In genomic region chr10:80510273-80510660, GRCm38 (mm10) we compare ENCODE assay signal across 18 mouse cellular contexts. TPM values are rescaled to one million over a fixed set of nuclear protein-coding genes. Genes with fewer than 3 reads are reported as not detected.
DNase-seq lines count a peak whose midpoint lies in the region; ATAC-seq and TF ChIP-seq lines count a peak whose summit lies in the region.
"Had no signal": no experiment of that assay in that cellular context is flagged by ENCODE, and none has a peak within 500 bp of the region (broad histone marks: within the 10 kb centered on the region; RNA-seq: fewer than 3 reads in every experiment).

No protein-coding gene starts in this region.

- peaks cover 10% of the 10 kb centered on the region; the same call in 1 of the 2 replicates for H3K4me1 ChIP-seq in heart, embryonic 11.5 days (ENCODE audit: control insufficient read depth, insufficient read depth, low read length)
- H3K4me1 ChIP-seq in midbrain, embryonic 13.5 days (replicated peaks), result peaks cover 23% of the 10 kb centered on the region
- no peaks in the 10 kb centered on the region for H3K4me1 ChIP-seq in midbrain, postnatal 0 days (ENCODE audit: insufficient read depth, low read length)
- peaks cover 15% of the 10 kb centered on the region; the same call in 1 of the 2 replicates for H3K4me1 ChIP-seq in embryonic facial prominence, embryonic 15.5 days

- no peak for TF ChIP-seq CTCF in midbrain, postnatal 0 days (IDR thresholded peaks at IDR 0.05)

- peaks cover 66% of the 10 kb centered on the region for H3K27me3 ChIP-seq in heart, embryonic 11.5 days (ENCODE audit: control insufficient read depth, insufficient read depth, low read length)
- peaks cover 62% of the 10 kb centered on the region for H3K27me3 ChIP-seq in midbrain, embryonic 13.5 days
- H3K27me3 ChIP-seq in midbrain, postnatal 0 days (ENCODE audit: insufficient read depth, low read length), result peaks cover 31% of the 10 kb centered on the region
- peaks cover 73% of the 10 kb centered on the region for H3K27me3 ChIP-seq in embryonic facial prominence, embryonic 15.5 days
- peaks cover 29% of the 10 kb centered on the region for H3K27me3 ChIP-seq in myocyte (ENCODE audit: control insufficient read depth, insufficient read depth, insufficient read length)

- H3K4me3 ChIP-seq in heart, embryonic 11.5 days (ENCODE audit: low read depth, low read length), result no peak overlapping the region
- H3K4me3 ChIP-seq in midbrain, embryonic 13.5 days (replicated peaks), result no peak overlapping the region
- no peak overlapping the region for H3K4me3 ChIP-seq in midbrain, postnatal 0 days (ENCODE audit: low read depth, low read length)
- H3K4me3 ChIP-seq in embryonic facial prominence, embryonic 15.5 days (replicated peaks), result no peak overlapping the region
- peak overlapping the region; percentile 17 for H3K4me3 ChIP-seq in myocyte

- H3K4me2 ChIP-seq in heart, embryonic 11.5 days, result peak overlapping the region; percentile 75
- H3K4me2 ChIP-seq in midbrain, embryonic 13.5 days (replicated peaks), result no peak overlapping the region
- H3K4me2 ChIP-seq in midbrain, postnatal 0 days (ENCODE audit: low read depth, low read length, poor library complexity, severe bottlenecking), result no peak overlapping the region
- peak overlapping the region; percentile 60; the same call in 1 of the 2 replicates for H3K4me2 ChIP-seq in embryonic facial prominence, embryonic 15.5 days (replicated peaks)
- peak overlapping the region; percentile 99 for H3K4me2 ChIP-seq in myocyte (ENCODE audit: low read depth)

- intact Hi-C loops in heart, postnatal 10 days (cut with DNase I), result no loop called here

- peak overlapping the region; percentile 54; the same call in 1 of the 2 replicates for H3K9ac ChIP-seq in heart, embryonic 11.5 days (ENCODE audit: low read depth, low read length)
- 0 out of 2 replicates have a peak overlapping the region, but pooled peaks have one; percentile 28 for H3K9ac ChIP-seq in midbrain, embryonic 13.5 days (replicated peaks)
- H3K9ac ChIP-seq in midbrain, postnatal 0 days (replicated peaks; ENCODE audit: low read length, poor library complexity, severe bottlenecking), result no peak overlapping the region
- H3K9ac ChIP-seq in embryonic facial prominence, embryonic 15.5 days, result no peak overlapping the region

- no peaks in the 10 kb centered on the region for H3K9me3 ChIP-seq in heart, embryonic 11.5 days (replicated peaks; ENCODE audit: control insufficient read depth, low read length)
- H3K9me3 ChIP-seq in midbrain, embryonic 13.5 days, result no peaks in the 10 kb centered on the region
- no peaks in the 10 kb centered on the region for H3K9me3 ChIP-seq in midbrain, postnatal 0 days (ENCODE audit: low read length)
- no peaks in the 10 kb centered on the region for H3K9me3 ChIP-seq in embryonic facial prominence, embryonic 15.5 days (replicated peaks)
- H3K9me3 ChIP-seq: forebrain, embryonic 12.5 days had no signal

- 50% methylated on average over 10 of the region's 10 CpGs for WGBS in heart, embryonic 11.5 days (ENCODE audit: insufficient replicate concordance)
- 44% methylated on average over 10 of the region's 10 CpGs for WGBS in midbrain, embryonic 13.5 days
- WGBS in midbrain, postnatal 0 days, result 50% methylated on average over 10 of the region's 10 CpGs
- WGBS in embryonic facial prominence, embryonic 15.5 days, result 39% methylated on average over 10 of the region's 10 CpGs

- no peak for TF ChIP-seq POLR2A in myocyte (IDR thresholded peaks at IDR 0.05; ENCODE audit: insufficient read length, low read depth)

- no peak for DNase-seq in heart, postnatal 10 days
- no peak for DNase-seq in midbrain, postnatal 0 days (ENCODE audit: low spot score)
- DNase-seq in adrenal gland, adult 18-20 months (ENCODE audit: low spot score in 2 of 2), result no peak
- DNase-seq in embryo, embryonic 10 days (ENCODE audit: low spot score), result no peak
- DNase-seq: adrenal gland, adult 8-10 months; gastrocnemius, adult 2 months; thymus, adult 18-20 months had no signal

- no peaks in the 10 kb centered on the region for H3K36me3 ChIP-seq in heart, embryonic 11.5 days (ENCODE audit: control insufficient read depth, insufficient read depth, low read length)
- no peaks in the 10 kb centered on the region for H3K36me3 ChIP-seq in midbrain, embryonic 13.5 days
- H3K36me3 ChIP-seq in midbrain, postnatal 0 days (ENCODE audit: insufficient read depth, low read length), result no peaks in the 10 kb centered on the region
- no peaks in the 10 kb centered on the region for H3K36me3 ChIP-seq in embryonic facial prominence, embryonic 15.5 days
- no peaks in the 10 kb centered on the region for H3K36me3 ChIP-seq in myocyte (ENCODE audit: control insufficient read depth, insufficient read depth)
- H3K36me3 ChIP-seq: forebrain, embryonic 12.5 days had no signal

- no peak overlapping the region for H3ac ChIP-seq in myocyte (ENCODE audit: control insufficient read depth, insufficient read length)

- H3K27ac ChIP-seq in heart, embryonic 11.5 days (ENCODE audit: low read depth, low read length), result no peak overlapping the region
- H3K27ac ChIP-seq in midbrain, embryonic 13.5 days, result no peak overlapping the region
- no peak overlapping the region for H3K27ac ChIP-seq in midbrain, postnatal 0 days (ENCODE audit: low read depth, low read length)
- no peak overlapping the region for H3K27ac ChIP-seq in embryonic facial prominence, embryonic 15.5 days (replicated peaks)
- H3K27ac ChIP-seq: forebrain, embryonic 12.5 days; left cerebral cortex, adult 2 months had no signal

- ATAC-seq in heart, embryonic 11.5 days (replicated peaks; ENCODE audit: insufficient number of reproducible peaks, low FRiP score, low TSS enrichment), result no peak
- no peak for ATAC-seq in midbrain, embryonic 13.5 days
- no peak for ATAC-seq in midbrain, postnatal 0 days (ENCODE audit: low FRiP score)
- no peak for ATAC-seq in embryonic facial prominence, embryonic 15.5 days (ENCODE audit: insufficient number of reproducible peaks, low FRiP score, low TSS enrichment, low read depth)
- ATAC-seq: midbrain, embryonic 16.5 days had no signal

- H3K79me2 ChIP-seq in myocyte (ENCODE audit: control insufficient read depth, insufficient read depth), result no peaks in the 10 kb centered on the region

TF ChIP-seq in myocyte, 11 proteins besides CTCF, POLR2A, EP300 and RAD21:
- no peak for TF ChIP-seq MYOG (IDR thresholded peaks at IDR 0.05; ENCODE audit: control insufficient read depth in 1 of 3, insufficient read depth in 1 of 3, insufficient read length in 2 of 3, low read depth in 2 of 3)
- TF ChIP-seq E2F4 (IDR thresholded peaks at IDR 0.05; ENCODE audit: insufficient read depth), result no peak
- no peak for TF ChIP-seq USF1 (IDR thresholded peaks at IDR 0.05; ENCODE audit: low read depth)
- TF ChIP-seq MAX (IDR thresholded peaks at IDR 0.05; ENCODE audit: low read depth), result no peak
- no peak for TF ChIP-seq TCF3 (IDR thresholded peaks at IDR 0.05; ENCODE audit: insufficient read length, low read depth)
- no peak for TF ChIP-seq TCF12 (IDR thresholded peaks at IDR 0.05; ENCODE audit: insufficient read depth, poor library complexity, severe bottlenecking)
- TF ChIP-seq SRF (IDR thresholded peaks at IDR 0.05; ENCODE audit: control insufficient read depth, insufficient read length, low read depth), result no peak
- TF ChIP-seq MYOD1 (IDR thresholded peaks at IDR 0.05; ENCODE audit: control insufficient read depth in 1 of 3, insufficient read length in 2 of 3, low read depth in 2 of 3), result no peak
- no peak for TF ChIP-seq CEBPB (IDR thresholded peaks at IDR 0.05; ENCODE audit: insufficient read depth, poor library complexity, severe bottlenecking)
- TF ChIP-seq POLR2AphosphoS2 (IDR thresholded peaks at IDR 0.05; ENCODE audit: insufficient read length, low read depth), result no peak
- no peak for TF ChIP-seq REST (IDR thresholded peaks at IDR 0.05; ENCODE audit: insufficient read depth, insufficient read length)

RNA-seq across cellular contexts. Expression of gene Onecut3, which starts 15.6 kb away (rescaled TPM):
- polyA plus RNA-seq in heart, embryonic 11.5 days (2014; fragmentation: Nextera tagmentation; extraction: Ambion mirVana), result 0.04 TPM in 1 of 2 replicates, not detected in the other
- total RNA-seq in heart, postnatal 10 days (2021), result not detected
- 2.6 and 3.0 TPM in 2 replicates for polyA plus RNA-seq in midbrain, embryonic 13.5 days (2015; fragmentation: Nextera tagmentation; extraction: Ambion mirVana)
- 2.8 and 3.1 TPM in 2 replicates for total RNA-seq in midbrain, postnatal 0 days (2014; rRNA removed)
- 0.69 and 0.89 TPM in 2 replicates for polyA plus RNA-seq in midbrain, postnatal 0 days (2015; fragmentation: Nextera tagmentation; extraction: Ambion mirVana)
- not detected in 2 replicates for polyA plus RNA-seq in embryonic facial prominence, embryonic 15.5 days (2015; fragmentation: Nextera tagmentation; extraction: Ambion mirVana)
- not detected for polyA plus RNA-seq in myocyte (2012; fragmentation: generic; extraction: Trizol)
- total RNA-seq in adrenal gland, adult 18-20 months (2021), result not detected
- total RNA-seq: adrenal gland, adult 8-10 months; gastrocnemius, adult 2 months; left cerebral cortex, adult 2 months had no signal
- polyA plus RNA-seq: C2C12; cortical plate, adult 2 months; heart, embryonic 16.5 days; lung, embryonic 14.5 days had no signal

RNA-seq across cellular contexts. Expression of gene Atp8b3, which starts 28.7 kb away (rescaled TPM):
- 0.09 TPM in 1 of 2 replicates, not detected in the other for polyA plus RNA-seq in heart, embryonic 11.5 days (2014; fragmentation: Nextera tagmentation; extraction: Ambion mirVana)
- total RNA-seq in heart, postnatal 10 days (2021), result not detected
- polyA plus RNA-seq in midbrain, embryonic 13.5 days (2015; fragmentation: Nextera tagmentation; extraction: Ambion mirVana), result 0.94 and 1.1 TPM in 2 replicates
- total RNA-seq in midbrain, postnatal 0 days (2014; rRNA removed), result 0.71 and 0.93 TPM in 2 replicates
- polyA plus RNA-seq in midbrain, postnatal 0 days (2015; fragmentation: Nextera tagmentation; extraction: Ambion mirVana), result 0.90 and 1.1 TPM in 2 replicates
- polyA plus RNA-seq in embryonic facial prominence, embryonic 15.5 days (2015; fragmentation: Nextera tagmentation; extraction: Ambion mirVana), result 0.09 and 0.28 TPM in 2 replicates
- 0.08 TPM for polyA plus RNA-seq in myocyte (2012; fragmentation: generic; extraction: Trizol)
- 1 to 10 TPM in 1 of 2 experiments, under 1 TPM in 1; 0.80 to 1.1 TPM for total RNA-seq in adrenal gland, adult 18-20 months (2021)
- total RNA-seq: gastrocnemius, adult 2 months had no signal

RNA-seq across cellular contexts. Expression of gene Rexo1, which starts 51.1 kb away (rescaled TPM):
- polyA plus RNA-seq in heart, embryonic 11.5 days (2014; fragmentation: Nextera tagmentation; extraction: Ambion mirVana), result 18.0 and 18.1 TPM in 2 replicates
- total RNA-seq in heart, postnatal 10 days (2021), result 10 to 100 TPM; 20.3 to 21.5 TPM
- 28.8 and 32.6 TPM in 2 replicates for polyA plus RNA-seq in midbrain, embryonic 13.5 days (2015; fragmentation: Nextera tagmentation; extraction: Ambion mirVana)
- total RNA-seq in midbrain, postnatal 0 days (2014; rRNA removed), result 34.2 and 52.6 TPM in 2 replicates
- polyA plus RNA-seq in midbrain, postnatal 0 days (2015; fragmentation: Nextera tagmentation; extraction: Ambion mirVana), result 26.1 and 29.8 TPM in 2 replicates
- polyA plus RNA-seq in embryonic facial prominence, embryonic 15.5 days (2015; fragmentation: Nextera tagmentation; extraction: Ambion mirVana), result 25.8 and 27.1 TPM in 2 replicates
- polyA plus RNA-seq in myocyte (2012; fragmentation: generic; extraction: Trizol), result 18.8 TPM
- total RNA-seq in adrenal gland, adult 18-20 months (2021), result 10 to 100 TPM; 32.9 to 48.4 TPM

Comparison
In these comparisons a context has a peak if more than half of its experiments do, and no peak if none do; other contexts are left out.
1. H3K9ac ChIP-seq: peak in heart, embryonic 11.5 days (single experiment) and midbrain, embryonic 13.5 days (single experiment); none in midbrain, postnatal 0 days (single experiment) and embryonic facial prominence, embryonic 15.5 days (single experiment).
2. H3K4me2 ChIP-seq: peak in heart, embryonic 11.5 days (single experiment), embryonic facial prominence, embryonic 15.5 days (single experiment) and myocyte (single experiment); none in midbrain, embryonic 13.5 days (single experiment) and midbrain, postnatal 0 days (single experiment).